Mouse (Mus musculus) heart, postnatal 4 days (tissue): ENCODE measurements at regions not wholly inside any gene's neighbourhood (a gene's known extent, or its start where the extent isn't known, plus 50 kb on each side); places are given as distances from the start of the nearest gene placed in this dataset.
"Not testable (repeated sequence)": the region's sequence is repeated elsewhere in the genome, so short reads cannot be mapped to it uniquely, and the experiment has no call there.

ENCODE experiments used
- DNase-seq: peaks from one replicate; pipeline ENCODE4 v3.0.0; 2021

DNA sequence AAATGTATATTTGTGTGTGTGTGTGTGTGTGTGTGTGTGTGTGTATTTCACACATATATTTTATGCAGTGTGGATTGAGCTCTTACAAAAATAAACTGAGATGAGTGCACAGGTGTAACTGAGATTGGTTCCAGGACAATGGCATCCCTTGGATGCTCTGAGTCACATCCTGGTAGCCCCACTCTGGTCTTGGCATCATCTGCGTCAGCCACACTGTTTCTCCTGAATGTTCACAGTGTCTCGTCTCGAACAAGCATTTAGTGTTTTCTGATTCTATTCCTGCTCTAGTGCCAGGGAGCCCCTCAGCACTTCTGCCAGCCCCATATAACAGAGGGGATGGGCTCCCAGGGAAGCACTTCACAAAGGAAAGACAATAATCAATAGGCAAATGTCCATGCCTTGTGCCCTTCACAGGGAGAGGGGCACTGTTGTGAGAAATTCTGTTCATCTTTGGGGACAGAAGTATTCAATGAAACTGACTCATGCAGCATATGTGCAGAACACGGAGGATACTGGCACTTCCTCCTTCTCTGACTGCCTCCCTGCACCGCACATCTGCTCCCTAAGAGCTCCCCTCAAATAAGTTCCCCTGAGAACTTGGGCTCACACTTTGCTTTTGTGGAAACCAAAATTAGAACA lies 536.2 kb downstream of the Pdcd6ip start:
- DNase-seq, result no peak

DNA sequence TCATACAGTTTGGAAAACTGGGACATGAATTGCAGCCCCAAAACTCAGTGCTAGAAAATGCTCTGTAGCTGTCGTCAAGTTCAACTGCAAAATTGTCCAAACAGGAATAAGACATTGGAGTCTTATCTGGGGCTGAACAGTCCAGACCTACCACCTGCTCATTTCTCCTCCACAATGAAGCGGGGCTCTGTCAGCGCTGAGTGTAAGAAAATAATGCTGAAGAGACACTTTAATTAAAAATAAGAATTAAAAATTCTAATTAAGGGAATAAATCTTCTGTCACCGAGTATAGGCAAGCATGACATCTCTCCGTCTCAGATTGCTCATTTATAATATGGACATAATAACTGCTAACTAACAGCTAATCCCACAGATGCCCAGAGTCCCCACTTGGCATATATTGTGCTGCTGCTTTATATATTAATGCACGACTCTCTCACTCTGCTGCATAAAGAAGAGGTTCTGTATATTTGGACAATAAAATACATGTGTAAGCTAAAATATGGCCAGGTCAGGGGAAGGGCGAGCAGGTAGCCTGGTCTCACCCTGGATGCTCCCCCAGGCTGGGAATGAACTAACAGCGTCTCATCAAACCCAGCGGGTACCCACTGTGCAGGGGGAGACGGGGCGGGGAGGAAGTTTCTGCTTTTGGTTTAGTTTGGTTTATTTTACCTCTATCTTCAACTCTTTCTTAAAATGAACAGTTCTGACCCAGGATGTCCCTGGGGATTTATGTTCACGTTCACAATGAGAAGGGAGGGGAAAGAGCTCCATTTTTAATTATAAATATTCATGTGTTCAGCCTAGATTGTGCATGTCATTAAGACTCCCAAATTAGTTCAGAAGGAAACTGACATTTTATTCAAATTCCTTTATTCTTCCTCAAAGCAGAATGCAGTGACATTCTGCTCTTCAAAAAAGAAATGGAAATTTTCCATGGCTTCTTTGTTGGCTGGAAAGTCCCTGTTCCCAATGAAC lies 544.9 kb downstream of the Pdcd6ip start:
- DNase-seq, result no peak

DNA sequence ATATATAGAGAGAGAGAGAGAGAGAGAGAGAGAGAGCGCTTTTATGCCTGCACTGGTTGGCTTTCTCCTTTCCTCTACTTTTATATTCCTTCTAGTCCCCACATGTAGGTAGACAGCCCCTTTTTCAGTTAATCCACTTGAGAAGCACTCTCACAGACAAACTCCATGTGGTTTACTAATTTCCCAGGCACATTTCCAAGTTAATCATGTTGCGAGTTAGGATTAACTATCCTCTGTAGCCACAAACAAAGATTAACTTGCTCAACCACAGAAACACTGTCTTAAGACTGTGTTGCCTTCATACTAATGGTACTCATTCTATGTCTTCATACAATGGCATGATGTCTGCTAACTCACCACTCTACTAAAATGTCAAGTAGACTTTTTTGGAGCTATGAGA lies 548.0 kb downstream of the Pdcd6ip start:
- no peak for DNase-seq

DNA sequence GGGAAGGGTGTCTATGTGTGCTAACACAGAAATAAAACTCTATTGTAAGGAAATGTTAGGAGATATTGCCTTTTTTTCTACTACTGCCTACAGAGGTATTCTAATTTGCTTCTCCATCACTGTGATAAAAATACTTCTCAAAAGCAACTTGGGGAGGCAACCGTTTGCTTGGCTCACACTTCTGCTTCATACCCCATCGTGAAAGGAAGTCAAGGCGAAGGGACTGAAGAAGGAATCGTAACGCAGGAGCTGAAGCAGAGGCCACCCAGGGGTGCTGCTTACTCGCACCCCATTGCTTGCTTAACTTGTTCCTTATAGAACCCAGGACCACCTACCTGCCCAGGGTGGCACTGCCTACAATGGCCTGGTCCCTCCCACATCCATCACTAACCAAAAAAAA lies 550.0 kb downstream of the Pdcd6ip start:
- no peak for DNase-seq

DNA sequence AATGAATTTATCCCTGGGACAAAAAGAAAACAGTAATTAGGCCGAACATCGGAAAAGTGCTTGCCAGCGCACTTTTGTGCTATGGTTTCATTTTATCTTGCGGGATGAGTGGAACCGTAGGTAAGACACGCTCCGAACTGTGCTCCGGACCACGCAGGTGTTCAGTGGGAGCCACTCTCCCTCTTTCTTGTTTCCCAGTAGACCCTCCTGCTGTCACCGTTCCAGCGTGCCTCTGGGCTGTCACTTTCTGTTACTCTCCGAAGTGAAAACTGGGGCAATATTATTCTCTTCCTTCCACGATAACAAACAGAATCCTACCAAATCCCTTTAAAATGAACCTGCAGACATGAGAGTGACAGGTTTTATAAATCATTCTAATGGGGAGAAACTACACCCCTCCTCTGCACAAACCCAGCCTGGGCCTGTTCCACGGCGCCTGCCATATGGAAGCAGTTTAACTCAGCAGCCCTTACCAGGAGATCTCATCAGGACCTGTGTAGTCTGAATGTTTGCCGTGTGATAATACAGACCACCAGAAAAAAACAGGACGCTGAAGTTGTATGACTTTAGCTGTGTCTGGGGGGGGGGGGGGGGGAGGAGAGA lies 550.5 kb downstream of the Pdcd6ip start:
- no peak for DNase-seq

DNA sequence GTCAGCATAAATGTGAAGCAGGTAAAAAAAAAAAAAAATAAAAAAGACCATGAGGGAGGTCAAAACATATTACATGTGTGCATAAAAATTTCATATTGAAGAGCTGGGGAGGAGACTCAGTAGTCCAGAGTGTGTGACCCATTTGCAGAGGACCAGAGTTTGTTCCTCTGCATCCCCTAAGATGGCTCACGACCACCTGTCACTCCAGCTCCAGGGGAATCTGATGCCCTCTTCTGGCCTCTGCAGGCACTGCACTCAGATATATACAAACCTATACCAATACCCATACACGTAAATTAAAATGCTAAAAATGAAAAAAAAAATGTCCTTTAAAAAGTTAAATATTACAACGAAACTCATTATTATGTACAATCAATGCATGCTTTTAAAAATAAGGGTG lies 551.4 kb downstream of the Pdcd6ip start:
- DNase-seq, result no peak

DNA sequence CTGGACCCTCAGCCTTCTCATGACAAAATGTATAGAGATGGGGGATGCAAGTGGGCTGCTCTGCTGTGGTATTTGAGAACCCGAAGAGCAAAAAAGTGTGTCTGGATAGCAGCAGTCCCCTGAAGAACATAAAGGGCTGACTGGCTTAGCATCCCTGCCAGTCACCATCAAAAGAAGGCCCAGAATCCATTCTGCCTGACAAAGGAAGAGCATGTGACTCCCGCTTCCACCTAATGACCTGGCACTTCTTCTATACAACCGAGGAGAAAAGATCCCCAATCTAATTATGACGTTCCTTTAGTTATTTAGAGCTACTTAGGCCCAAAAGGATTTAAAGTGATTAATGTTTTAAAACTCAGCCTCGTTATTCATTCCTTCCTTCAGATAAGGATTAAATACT lies 559.0 kb downstream of the Pdcd6ip start:
- no peak for DNase-seq

DNA sequence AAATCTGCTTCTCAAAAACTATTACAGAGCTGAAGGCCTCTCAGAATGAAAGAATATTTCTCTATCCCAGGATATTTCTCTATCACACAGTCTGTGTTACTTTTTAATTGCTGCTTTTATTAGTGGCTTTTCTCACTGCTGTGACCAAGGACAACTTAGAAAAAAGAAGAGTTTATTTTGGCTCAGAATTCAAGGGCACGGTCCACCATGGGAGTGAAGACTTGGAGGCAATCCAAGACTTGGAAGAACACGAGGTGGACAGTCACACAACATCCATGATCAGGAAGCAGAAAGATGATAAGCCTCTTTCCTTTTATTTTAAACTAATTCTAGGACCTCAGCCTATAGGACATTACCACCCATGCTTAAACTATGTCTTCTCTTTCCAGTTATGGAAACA lies 561.5 kb downstream of the Pdcd6ip start:
- DNase-seq, result no peak

DNA sequence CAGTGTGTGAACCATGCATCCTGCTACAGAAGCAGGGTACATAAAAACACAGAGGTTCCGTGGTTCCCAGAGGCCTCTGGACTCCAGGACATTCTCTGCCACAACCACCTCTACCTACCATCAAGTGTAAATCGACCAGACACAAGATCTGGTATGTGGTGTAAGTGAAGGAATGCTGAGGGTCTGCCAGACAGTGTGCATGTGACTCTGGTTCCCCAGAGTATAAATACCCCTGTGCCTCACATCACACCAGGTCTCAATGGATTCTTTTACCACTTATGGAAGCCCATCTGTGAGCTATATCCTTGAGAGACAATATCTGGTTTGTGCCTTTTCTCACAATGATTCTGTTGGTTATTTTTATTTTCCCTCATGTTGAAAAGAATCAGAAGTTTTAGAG lies 563.0 kb downstream of the Pdcd6ip start:
- no peak for DNase-seq

DNA sequence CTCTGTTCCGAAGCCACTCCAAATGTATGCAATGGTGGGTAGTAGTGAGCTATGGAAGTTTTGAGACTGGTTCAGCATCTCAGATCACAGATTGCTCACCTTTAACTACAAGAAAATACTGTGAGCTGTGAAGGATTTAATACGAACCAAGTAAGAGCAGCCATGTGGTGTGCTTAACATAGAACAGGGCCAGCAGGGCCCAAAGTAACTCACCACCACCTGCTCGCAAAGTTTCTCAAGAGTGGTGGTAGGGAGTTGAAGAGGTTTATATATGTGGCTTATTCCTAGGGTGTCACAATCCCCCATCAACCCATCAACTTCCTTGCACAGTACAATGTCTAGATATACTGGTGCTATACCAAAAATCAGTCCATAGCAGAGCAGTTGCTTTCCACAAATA lies 573.4 kb downstream of the Pdcd6ip start:
- no peak for DNase-seq

DNA sequence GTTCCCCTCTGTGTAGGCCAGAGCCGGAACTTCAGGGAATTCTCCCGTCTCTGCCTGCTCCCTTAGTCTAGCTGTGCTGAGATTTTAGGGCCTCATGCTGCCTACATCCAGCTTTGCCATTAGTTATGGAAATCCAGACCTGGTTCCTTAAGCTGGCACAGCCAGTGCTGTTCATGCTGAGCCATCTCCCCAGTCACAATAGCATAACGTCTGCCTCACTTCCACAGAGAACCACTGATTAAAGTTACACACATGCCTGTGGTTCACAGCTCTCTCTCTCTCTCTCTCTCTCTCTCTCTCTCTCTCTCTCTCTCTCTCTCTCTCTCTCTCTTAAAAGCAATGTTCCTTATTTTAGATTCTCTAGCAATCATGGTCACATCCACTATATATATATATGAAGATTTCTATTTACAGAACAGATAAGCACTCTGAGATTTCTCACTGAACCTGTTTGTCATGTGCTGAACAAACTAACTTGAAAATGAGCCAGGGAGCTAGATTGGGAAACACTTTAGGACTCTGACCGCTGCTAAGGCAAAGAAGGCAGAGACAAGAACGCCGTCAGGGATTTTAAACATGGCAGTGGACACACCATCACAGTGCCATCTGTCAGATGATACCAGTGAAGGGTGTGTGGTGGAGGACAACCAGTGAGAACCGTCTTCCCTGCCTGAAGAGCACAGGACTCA lies 584.9 kb downstream of the Pdcd6ip start:
- no peak for DNase-seq

DNA sequence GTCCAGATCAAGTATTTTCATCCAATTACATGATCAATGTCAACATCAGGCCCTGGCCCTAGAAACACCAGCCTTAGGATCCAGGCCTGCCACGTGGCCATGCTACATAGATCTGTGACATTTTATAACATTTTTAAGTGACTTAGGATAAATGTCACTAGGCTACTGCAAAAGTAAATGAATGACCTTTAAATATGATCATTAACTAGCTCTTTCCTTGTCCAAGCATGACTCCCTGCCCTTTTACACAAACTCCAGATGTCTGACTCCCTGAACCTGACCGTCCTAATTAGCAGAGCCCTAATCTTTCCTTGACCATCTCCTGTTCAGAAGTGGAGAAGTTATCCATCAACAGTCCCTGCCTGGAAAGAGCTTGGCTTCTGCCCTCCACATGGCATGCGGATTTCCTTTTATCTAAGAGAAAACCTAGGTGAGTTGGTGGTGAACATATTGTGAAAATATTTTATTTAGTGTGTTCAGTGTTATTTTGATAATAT lies 585.8 kb downstream of the Pdcd6ip start:
- DNase-seq, result no peak

DNA sequence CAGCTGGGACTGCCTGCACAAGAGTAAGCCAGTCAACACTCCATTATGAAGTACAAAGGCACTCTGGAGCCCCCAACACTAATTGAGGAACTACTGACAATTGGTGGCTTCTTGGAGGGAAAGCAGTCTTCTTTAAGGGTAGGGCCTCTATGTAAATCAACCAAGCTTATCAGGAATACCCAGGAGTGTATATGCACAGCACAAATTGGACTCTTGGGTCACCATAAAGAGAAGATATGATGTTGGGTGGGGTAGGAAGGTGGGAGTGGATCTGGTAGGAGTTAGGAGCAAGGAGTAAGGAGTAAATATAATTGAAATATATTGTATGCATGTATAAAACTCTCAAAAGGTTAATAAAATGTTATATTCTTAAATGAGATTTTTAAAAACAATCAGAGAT lies 587.7 kb downstream of the Pdcd6ip start:
- no peak for DNase-seq

DNA sequence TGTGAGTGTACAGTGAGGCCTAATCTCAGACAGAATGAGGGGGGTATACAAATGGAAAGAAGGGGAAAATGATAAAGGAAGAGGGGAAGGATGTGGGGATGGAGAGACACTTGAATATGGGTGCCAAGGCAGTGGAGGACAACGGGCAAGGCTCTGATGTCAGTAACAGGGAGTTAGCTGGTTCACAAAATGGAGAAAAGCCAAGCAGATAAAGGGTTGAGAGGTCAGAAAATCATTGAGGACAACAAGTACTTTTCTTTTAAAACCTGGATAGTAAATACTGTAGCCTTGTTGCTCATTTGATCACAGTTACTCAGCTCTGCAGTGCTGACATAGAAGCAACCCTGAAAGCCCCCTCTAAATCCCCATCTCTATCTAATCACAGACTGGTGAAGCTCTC lies 588.3 kb downstream of the Pdcd6ip start:
- no peak for DNase-seq

DNA sequence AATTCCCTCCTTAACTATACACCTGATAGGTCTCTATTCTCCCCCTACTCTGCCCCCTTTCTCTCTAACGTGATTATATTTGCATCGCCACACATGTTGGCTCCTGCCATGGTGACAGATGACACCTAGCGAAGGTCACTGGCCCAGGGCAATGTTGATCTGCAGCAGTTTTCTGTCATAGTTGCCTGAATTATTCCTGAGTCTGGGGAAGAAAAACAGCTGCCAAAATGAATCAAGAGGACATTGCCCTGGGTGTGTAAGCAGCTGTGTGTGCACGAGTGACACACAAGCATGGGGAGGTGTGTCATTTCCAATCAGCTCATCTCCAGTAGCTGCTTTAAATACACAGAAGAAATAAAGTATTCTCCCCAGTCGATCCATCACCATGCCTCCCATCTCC lies 592.5 kb downstream of the Pdcd6ip start:
- DNase-seq, result no peak

DNA sequence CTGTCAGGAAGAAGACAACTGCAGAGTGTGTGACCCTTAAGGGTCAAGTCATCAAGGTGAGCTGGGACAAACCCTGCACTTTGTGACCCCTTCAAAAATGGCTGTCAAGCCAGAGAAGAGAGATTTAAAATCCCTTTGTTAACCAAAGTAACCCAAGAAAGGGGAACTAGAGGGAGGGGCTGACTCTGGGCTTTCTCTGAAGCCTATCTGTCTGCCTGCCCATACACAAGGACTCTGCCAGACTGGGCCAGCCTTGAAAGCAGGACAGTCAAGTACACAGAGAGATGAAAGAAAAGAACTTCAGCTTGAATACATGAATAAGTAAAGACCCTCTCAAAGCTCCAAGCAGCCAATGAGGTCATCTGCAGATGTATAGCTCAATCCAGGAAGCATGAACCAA lies 595.3 kb downstream of the Pdcd6ip start:
- no peak for DNase-seq

DNA sequence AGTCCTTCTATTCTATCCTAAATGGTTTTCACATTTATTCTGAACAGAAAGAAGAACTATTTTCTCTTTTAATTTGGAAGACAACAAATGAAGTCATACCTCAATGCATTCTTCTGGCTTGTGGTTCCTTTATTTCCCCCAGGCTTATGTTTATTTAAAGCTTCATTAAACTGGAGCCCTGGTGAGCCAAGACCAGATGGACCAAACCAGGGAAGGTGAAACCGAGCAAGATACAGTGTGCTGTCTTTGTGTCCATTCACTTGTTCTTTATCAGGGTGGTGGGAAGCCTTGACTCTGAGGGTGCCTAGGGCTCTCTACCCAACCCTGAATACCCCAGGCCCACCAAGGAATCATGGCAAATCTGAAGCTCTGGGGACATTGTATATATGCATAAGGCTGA lies 606.3 kb downstream of the Pdcd6ip start:
- no peak for DNase-seq

DNA sequence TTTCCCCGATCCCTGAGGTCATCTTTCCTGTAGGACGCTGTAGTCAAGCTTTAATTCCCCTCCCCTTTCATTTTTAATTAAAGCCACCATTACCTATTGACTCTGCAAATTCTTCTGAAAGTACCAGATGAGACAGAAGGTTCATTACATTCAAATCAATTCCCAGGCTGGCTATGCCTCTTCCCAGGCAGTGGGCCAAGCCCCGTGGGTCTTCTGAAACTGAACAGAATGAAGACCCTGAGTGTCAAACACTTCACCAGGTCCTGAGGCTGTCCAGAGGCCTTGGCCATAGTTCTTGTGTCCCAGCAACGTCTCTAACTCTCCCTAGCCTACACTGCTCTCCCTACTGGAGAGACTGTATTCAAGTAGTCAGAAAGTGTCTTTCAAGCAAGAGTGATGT lies 607.4 kb downstream of the Pdcd6ip start:
- DNase-seq, result no peak

DNA sequence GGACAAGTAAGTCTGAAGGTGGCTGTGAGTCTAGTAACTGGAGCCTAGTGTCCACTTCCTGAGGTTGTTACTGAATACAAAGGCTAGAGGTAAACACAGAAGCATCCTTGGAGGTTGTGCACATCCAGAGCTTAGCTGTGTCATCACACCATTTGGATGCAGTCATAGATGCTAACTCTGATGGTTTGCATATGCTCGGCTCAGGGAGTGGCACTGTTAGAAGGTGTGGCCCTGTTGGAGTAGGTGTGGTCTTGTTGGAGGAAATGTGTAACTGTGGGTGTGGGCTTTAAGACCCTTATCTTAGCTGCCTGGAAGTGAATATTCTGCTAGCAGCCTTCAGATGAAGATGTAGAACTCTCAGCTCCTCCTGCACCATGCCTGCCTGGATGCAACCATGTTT lies 612.6 kb downstream of the Pdcd6ip start:
- DNase-seq, result not testable (repeated sequence)

DNA sequence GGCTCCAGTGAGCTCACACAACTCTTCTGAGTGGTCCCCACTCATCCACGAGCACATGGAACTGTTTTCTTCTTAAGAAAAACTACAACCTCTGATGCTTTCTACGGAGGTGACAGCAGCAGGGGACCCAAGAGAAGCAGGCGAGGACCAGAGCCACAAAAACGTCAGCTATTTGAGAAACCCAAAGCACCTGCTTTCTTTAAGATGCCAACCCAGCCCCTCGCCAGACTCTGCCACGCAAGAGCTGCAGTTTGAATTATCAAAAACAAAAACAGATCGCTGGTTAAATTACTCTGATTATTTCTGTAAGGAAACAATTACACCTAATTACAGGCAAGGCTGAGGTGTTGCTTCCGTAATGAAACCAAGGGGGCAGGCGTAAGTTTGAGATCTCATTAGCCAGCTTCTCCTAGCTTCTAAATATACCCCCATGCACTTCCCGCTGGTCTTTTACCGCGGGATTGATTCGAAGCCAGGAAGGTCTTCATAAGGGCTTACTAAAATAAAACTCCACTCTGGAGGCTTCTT lies 614.1 kb downstream of the Pdcd6ip start:
- DNase-seq, result no peak

DNA sequence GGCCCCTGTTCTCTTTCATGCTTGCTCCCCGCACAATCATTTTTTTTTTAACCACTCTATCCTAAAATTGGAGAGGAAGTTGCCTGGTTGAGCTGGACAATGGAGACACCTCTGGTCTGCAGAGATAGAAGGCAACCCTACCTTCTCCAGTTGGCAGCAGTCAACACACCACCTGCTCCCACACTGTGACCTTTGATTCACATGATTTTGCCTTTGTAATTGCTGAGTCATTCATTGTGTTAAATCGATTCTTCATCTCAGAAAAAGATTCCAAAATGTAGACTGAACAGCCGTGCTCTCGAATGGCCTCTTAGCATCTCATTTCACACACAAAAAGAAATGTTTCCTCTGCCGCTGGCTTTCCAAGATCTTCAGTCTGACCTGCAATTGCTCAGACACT lies 616.2 kb downstream of the Pdcd6ip start:
- DNase-seq, result no peak

DNA sequence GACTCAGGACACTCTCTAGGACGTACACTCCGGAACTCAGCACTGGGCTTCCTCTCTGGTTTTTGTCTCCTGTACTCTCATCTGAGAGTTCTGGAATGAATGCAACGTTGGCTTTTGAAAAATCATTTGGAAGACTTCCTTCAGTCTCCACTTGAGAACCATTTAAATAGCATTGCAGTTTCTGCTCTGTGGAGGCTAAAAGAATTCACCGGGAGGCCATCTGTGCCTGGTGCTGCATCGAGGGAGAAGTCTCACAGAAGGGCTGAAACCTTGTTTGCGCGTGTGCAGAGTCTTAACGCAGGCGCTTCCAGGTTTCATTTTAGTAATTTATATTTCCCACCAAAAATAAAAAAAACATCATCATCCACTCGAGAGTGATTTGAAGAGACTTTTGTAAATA lies 620.3 kb downstream of the Pdcd6ip start:
- DNase-seq, result no peak
